Mouse (Mus musculus) ovary, postnatal 36 days (tissue): ENCODE measurements at regions not wholly inside any gene's neighbourhood (a gene's known extent, or its start where the extent isn't known, plus 50 kb on each side); places are given as distances from the start of the nearest gene placed in this dataset.
"Not testable (repeated sequence)": the region's sequence is repeated elsewhere in the genome, so short reads cannot be mapped to it uniquely, and the experiment has no call there.

Experiments
- DNase-seq: peaks from one replicate; pipeline ENCODE4 v3.0.0; 2022; ENCODE audit warnings: low spot score, mixed read lengths

- DNase-seq = no peak
These were observed 687.0 kb downstream of the Tpm3-rs7 start for GRCm38 (mm10) chr14:114001377-114001776.

GRCm38 (mm10) chr14:114002420-114002819 lies 688.0 kb downstream of the Tpm3-rs7 start:
- DNase-seq = no peak

- DNase-seq = no peak
These were observed 722.7 kb downstream of the Tpm3-rs7 start for GRCm38 (mm10) chr14:114037063-114037462.

- DNase-seq = no peak
These were observed 724.4 kb downstream of the Tpm3-rs7 start for GRCm38 (mm10) chr14:114038611-114039312.

- DNase-seq = no peak
These were observed 739.3 kb downstream of the Tpm3-rs7 start for GRCm38 (mm10) chr14:114053558-114054235.

- no peak for DNase-seq
These were observed 746.9 kb downstream of the Tpm3-rs7 start for GRCm38 (mm10) chr14:114061347-114061746.

GRCm38 (mm10) chr14:114062582-114062981 lies 748.2 kb downstream of the Tpm3-rs7 start:
- DNase-seq = no peak

- no peak for DNase-seq
These were observed 758.8 kb downstream of the Tpm3-rs7 start for GRCm38 (mm10) chr14:114073236-114073635.

GRCm38 (mm10) chr14:114074011-114074410 lies 759.6 kb downstream of the Tpm3-rs7 start:
- no peak for DNase-seq

GRCm38 (mm10) chr14:114106786-114107185 lies 792.4 kb downstream of the Tpm3-rs7 start:
- DNase-seq = peak; percentile 3

GRCm38 (mm10) chr14:114128491-114128890 lies 814.1 kb downstream of the Tpm3-rs7 start:
- no peak for DNase-seq

- DNase-seq = no peak
These were observed 851.6 kb downstream of the Tpm3-rs7 start for GRCm38 (mm10) chr14:114166005-114166404.

- no peak for DNase-seq
These were observed 876.4 kb upstream of the Gpc5 start for GRCm38 (mm10) chr14:114215609-114216008.

GRCm38 (mm10) chr14:114220868-114221267 lies 871.1 kb upstream of the Gpc5 start:
- no peak for DNase-seq

- DNase-seq = no peak
These were observed 861.3 kb upstream of the Gpc5 start for GRCm38 (mm10) chr14:114230711-114231110.

- no peak for DNase-seq
These were observed 837.0 kb upstream of the Gpc5 start for GRCm38 (mm10) chr14:114255037-114255436.

GRCm38 (mm10) chr14:114261657-114262056 lies 830.4 kb upstream of the Gpc5 start:
- no peak for DNase-seq

- no peak for DNase-seq
These were observed 791.4 kb upstream of the Gpc5 start for GRCm38 (mm10) chr14:114300611-114301010.

- no peak for DNase-seq
These were observed 784.5 kb upstream of the Gpc5 start for GRCm38 (mm10) chr14:114307479-114307878.

- no peak for DNase-seq
These were observed 759.4 kb upstream of the Gpc5 start for GRCm38 (mm10) chr14:114332662-114333061.

- DNase-seq = no peak
These were observed 742.7 kb upstream of the Gpc5 start for GRCm38 (mm10) chr14:114349345-114349744.

GRCm38 (mm10) chr14:114349816-114350215 lies 742.2 kb upstream of the Gpc5 start:
- not testable (repeated sequence) for DNase-seq

GRCm38 (mm10) chr14:114352307-114352706 lies 739.7 kb upstream of the Gpc5 start:
- DNase-seq = no peak

- no peak for DNase-seq
These were observed 717.2 kb upstream of the Gpc5 start for GRCm38 (mm10) chr14:114374847-114375246.
